Mouse (Mus musculus) limb, embryonic 14.5 days (tissue): ENCODE data around the gene Trim5. TPM values are rescaled to one million over a fixed set of nuclear protein-coding genes. Genes with fewer than 3 reads are reported as not detected.
"Not testable (repeated sequence)": the region's sequence is repeated elsewhere in the genome, so short reads cannot be mapped to it uniquely, and the experiment has no call there.

Source experiments
- ATAC-seq: fragments of 200-750 bp; cut with Nextera tagmentation; 2 replicates; pipeline ENCODE4 v1.8.0; 2017; ENCODE audit warnings: low read depth, moderate number of reproducible peaks, moderate TSS enrichment; ENCODE audit not compliant: low FRiP score
- DNase-seq: peaks from one replicate; pipeline ENCODE4 v3.0.0-alpha.2; 2015; ENCODE audit warnings: low spot score
- H3K27ac ChIP-seq: fragments of 300-500 bp; sonication (generic); replicated peaks from 2 replicates; pipeline ENCODE4 v1.5.1; 2014; ENCODE audit warnings: low read depth, mild to moderate bottlenecking, low read length, moderate library complexity, mixed read lengths
- H3K27me3 ChIP-seq: fragments of 300-500 bp; sonication (generic); 2 replicates; pipeline ENCODE4 v1.6.1; 2014; ENCODE audit warnings: low read length, mixed read lengths; ENCODE audit not compliant: control insufficient read depth, insufficient read depth
- H3K36me3 ChIP-seq: fragments of 300-500 bp; sonication (generic); 2 replicates; pipeline ENCODE4 v1.6.1; 2014; ENCODE audit warnings: mild to moderate bottlenecking, low read length, moderate library complexity, mixed read lengths; ENCODE audit not compliant: control insufficient read depth, insufficient read depth
- H3K4me1 ChIP-seq: fragments of 300-500 bp; sonication (generic); 2 replicates; pipeline ENCODE4 v1.6.1; 2014; ENCODE audit warnings: antibody characterized with exemption, low read length, mixed read lengths; ENCODE audit not compliant: control insufficient read depth, insufficient read depth
- H3K4me2 ChIP-seq: fragments of 300-500 bp; sonication (generic); replicated peaks from 2 replicates; pipeline ENCODE4 v1.6.1; 2014; ENCODE audit warnings: low read depth, mild to moderate bottlenecking, low read length, moderate library complexity; ENCODE audit not compliant: severe bottlenecking
- H3K4me3 ChIP-seq: fragments of 300-500 bp; sonication (generic); replicated peaks from 2 replicates; pipeline ENCODE4 v1.5.1; 2014; ENCODE audit warnings: low read length
- H3K9ac ChIP-seq: fragments of 300-500 bp; sonication (generic); 2 replicates; pipeline ENCODE4 v1.6.1; 2014; ENCODE audit warnings: mild to moderate bottlenecking, low read depth, low read length, moderate library complexity; ENCODE audit not compliant: severe bottlenecking
- H3K9me3 ChIP-seq: fragments of 300-500 bp; sonication (generic); 2 replicates; pipeline ENCODE4 v1.6.1; 2016; ENCODE audit warnings: low read length; ENCODE audit not compliant: control insufficient read depth
- POLR2A ChIP-seq: fragments of 200-500 bp; IDR thresholded peaks from 2 replicates; pipeline ENCODE4 v1.8.0; 2012; ENCODE audit warnings: inconsistent platforms, mild to moderate bottlenecking, moderate library complexity, borderline replicate concordance; ENCODE audit not compliant: insufficient read depth, insufficient read length; ENCODE audit errors: extremely low read depth
- WGBS: fragments of 180-500 bp; shearing (Covaris S2); extraction: QIAGEN DNeasy Blood & Tissue Kit; methylation state at CpG from one replicate; pipeline ENCODE4 v1.1.7; 2014; 5-methylcytosine and 5-hydroxymethylcytosine counted together
- polyA plus RNA-seq, 2 experiments: library from polyadenylated mRNA; depleted of rRNA in 1 of 2; stranded (reverse) in 1 of 2; unstranded in 1 of 2; fragments of >200 nt; fragmentation: Nextera tagmentation in 1 of 2; extraction: Ambion mirVana in 1 of 2; gene quantifications; 2 replicates each; pipeline versions ENCODE4 v1.2.1 to v1.2.3; 2012 to 2014

Gene Trim5
- polyA plus RNA-seq, 2 experiments, result 0.10 to 0.29 TPM

DNA sequence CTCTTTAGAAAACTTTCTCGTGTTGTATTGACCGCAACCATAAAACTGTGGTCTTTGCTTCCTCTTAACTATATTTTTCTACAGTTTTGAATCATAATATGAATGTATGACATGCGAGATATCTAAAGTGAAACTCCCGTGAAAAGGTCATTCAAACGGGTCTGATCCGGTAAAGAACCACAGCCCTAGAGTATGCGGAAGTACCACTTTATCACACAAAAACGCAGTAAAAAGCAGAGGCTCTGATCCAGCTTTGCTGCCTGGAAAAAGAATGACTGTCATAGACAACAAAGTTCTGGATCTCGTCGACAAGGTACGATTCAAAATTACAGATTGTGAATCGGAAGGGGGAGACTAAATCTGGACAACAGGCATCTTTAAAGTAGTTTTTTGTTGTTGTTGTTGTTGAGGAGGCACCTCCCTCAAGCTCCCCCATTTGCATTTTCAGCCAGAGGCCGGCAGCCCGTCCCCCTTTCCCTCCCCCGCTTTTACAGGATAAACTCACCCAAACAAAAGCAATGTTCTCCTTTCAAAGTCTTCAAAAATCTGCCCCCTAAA lies 27.0 kb upstream of the Trim5 start:
- TF ChIP-seq POLR2A, result no peak
- peak overlapping the region; percentile 49 for H3K4me2 ChIP-seq
- WGBS, result 11% methylated on average over 15 of the region's 15 CpGs
- no peaks in the 10 kb centered on the region for H3K9me3 ChIP-seq
- peak overlapping the region; percentile 37 for H3K4me3 ChIP-seq
- no peaks in the 10 kb centered on the region for H3K36me3 ChIP-seq
- no peaks in the 10 kb centered on the region for H3K27me3 ChIP-seq
- no peaks in the 10 kb centered on the region for H3K4me1 ChIP-seq
- H3K9ac ChIP-seq, result peak overlapping the region; percentile 38
- ATAC-seq (peak; percentile 53; the same call in 1 of the 2 replicates), DNase-seq (peak; percentile 11)
- H3K27ac ChIP-seq, result no peak overlapping the region; the same call in 1 of the 2 replicates

DNA sequence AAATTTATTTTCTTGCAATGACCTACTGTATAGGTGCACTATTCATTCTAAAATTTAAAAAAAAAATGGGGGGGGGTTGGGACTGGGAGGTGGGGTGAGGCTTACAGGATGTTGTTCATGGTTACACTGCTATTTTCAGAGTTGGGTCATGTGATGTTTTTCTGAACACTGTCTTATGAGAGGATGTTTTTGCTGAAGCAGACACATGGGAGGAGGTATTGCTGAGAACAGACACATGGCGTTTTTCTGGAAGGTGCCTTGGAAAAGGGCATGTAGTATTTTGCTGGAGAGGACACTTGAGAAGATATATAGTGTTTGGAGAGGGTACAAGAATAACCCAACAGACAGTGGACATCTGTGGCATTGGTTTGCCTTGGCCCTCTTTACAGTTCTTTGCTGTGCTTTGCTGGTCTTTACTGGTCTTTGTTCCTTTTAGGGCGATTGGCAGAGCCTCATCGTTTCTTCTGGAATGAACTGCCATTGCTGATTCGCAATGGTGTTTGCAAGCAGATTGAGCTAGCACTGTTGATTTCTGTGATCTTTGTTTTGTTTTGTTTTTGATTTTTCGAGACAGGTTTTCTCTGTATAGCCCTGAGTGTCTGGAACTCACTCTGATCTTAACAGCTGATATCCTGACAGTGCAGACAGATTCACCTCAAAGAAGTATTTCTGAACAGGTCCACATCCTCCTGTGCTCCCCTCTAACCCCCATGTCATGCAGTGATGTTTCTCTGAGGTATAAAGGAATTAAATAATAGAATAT lies 3.9 kb upstream of the Trim5 start:
- no peak for TF ChIP-seq POLR2A
- WGBS, result 82% methylated on average over 5 of the region's 5 CpGs
- H3K4me3 ChIP-seq, result no peak overlapping the region

DNA sequence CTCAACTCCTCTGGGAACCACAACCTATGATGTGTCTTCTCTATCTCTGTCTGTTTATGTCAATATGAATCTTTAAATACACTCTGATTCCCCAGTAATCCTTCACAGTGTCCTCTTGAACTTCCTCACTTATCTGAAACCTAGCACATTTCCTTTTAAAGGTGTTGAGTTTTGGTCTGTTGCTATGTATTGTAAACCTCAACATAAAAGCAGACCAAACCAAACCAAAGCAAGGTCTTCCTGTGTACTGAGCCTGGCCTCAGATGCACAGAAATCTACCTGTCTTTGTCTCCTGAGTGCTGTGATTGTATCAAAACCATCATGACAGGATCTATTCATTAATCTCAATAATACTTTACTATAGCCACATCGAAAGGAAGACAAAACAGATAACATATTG lies 2.7 kb upstream of the Trim5 start:
- H3K27me3 ChIP-seq, result no peaks in the 10 kb centered on the region
- H3K9me3 ChIP-seq, result no peaks in the 10 kb centered on the region
- no peak for DNase-seq
- no peak overlapping the region for H3K9ac ChIP-seq
- H3K4me2 ChIP-seq, result no peak overlapping the region
- 91% methylated on average over 1 of the region's 1 CpGs for WGBS
- H3K4me1 ChIP-seq, result no peaks in the 10 kb centered on the region
- TF ChIP-seq POLR2A, result no peak
- H3K36me3 ChIP-seq, result no peaks in the 10 kb centered on the region
- H3K4me3 ChIP-seq, result no peak overlapping the region
- H3K27ac ChIP-seq, result no peak overlapping the region
- ATAC-seq, result no peak

More for the DNA sequence above, 3.9 kb upstream of the Trim5 start:
- ATAC-seq, result no peak
- no peaks in the 10 kb centered on the region for H3K36me3 ChIP-seq
- no peaks in the 10 kb centered on the region for H3K27me3 ChIP-seq
- no peak for DNase-seq
- H3K4me2 ChIP-seq, result no peak overlapping the region
- H3K9ac ChIP-seq, result no peak overlapping the region
- no peaks in the 10 kb centered on the region for H3K9me3 ChIP-seq
- H3K4me1 ChIP-seq, result no peaks in the 10 kb centered on the region
- H3K27ac ChIP-seq, result no peak overlapping the region

DNA sequence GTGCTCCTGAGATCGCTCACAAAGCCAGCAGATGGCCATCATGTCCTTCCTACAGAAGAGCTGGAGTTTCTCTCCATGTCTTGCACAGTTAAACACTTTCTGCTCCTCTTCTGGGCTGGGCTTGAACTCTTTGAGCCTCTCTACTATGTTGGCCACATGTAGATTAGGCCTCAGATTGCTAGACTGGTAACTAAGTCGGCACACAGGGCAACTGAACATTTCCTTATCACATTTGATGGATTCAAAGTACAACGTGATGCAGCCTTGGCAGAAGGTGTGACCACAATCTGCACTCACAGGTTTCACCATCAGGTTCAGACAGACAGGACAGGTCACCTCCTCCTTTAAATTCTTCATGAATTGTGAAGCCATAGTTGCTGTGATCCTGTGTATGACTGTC lies 8.5 kb downstream of the Trim5 start:
- H3K9ac ChIP-seq, DNase-seq, H3K36me3 ChIP-seq, H3K9me3 ChIP-seq, H3K4me3 ChIP-seq, H3K27ac ChIP-seq, H3K27me3 ChIP-seq, H3K4me1 ChIP-seq, H3K4me2 ChIP-seq, ATAC-seq: not testable (repeated sequence)
- WGBS, result 88% methylated on average over 3 of the region's 3 CpGs

DNA sequence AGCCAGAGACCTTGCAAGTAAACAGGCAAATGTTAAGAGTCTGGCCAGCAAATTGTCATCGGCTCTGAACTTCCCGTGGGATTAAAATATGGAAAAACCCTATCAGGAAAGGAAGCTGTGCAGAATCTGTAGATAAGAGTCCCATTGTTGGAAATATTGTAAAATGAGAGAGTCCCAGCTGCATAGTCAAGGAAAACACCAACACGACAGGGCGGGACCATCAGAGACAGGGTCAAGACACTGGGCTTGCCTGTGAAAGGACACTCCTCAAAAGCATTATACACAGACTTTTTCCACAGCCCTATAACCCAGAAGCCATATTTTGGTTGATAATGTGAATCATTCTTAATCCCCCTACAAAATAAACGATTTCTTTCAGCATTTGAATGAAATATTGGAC lies 22.6 kb downstream of the Trim5 start:
- not testable (repeated sequence) for H3K9me3 ChIP-seq, H3K4me3 ChIP-seq, H3K9ac ChIP-seq, H3K27me3 ChIP-seq, DNase-seq, H3K4me2 ChIP-seq, H3K27ac ChIP-seq, H3K4me1 ChIP-seq, ATAC-seq, H3K36me3 ChIP-seq
- 75% methylated on average over 2 of the region's 5 CpGs for WGBS

DNA sequence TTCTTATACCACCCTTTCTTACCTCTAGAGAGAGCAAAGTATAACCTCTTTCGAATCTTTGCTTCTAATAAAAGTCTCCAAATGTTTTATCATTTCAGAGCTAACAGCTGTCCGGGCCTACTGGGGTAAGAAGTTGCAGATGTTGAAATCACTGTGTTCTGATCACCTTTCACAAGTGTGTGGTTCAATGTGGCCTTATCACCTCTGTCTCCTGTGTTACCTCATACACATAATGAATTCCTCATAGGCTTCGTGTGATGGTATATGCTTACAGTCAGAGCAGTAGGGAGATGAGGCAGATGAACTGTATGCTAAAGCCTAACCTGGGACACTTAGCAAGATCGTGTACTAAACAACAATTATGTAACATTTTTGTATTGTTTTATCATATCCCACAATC lies 27.5 kb downstream of the Trim5 start:
- not testable (repeated sequence) for H3K27me3 ChIP-seq, H3K9ac ChIP-seq, H3K4me1 ChIP-seq, H3K36me3 ChIP-seq, H3K4me2 ChIP-seq, H3K27ac ChIP-seq, H3K9me3 ChIP-seq, ATAC-seq, DNase-seq, H3K4me3 ChIP-seq
- WGBS, result 77% methylated on average over 4 of the region's 4 CpGs
